Mouse (Mus musculus): ENCODE measurements around the gene Apod. TPM values are rescaled to one million over a fixed set of nuclear protein-coding genes. Genes with fewer than 3 reads are reported as not detected.

The Apod gene
- polyA plus RNA-seq, 1 experiment: 45.5 TPM

- DNase-seq (ENCODE audit: low read depth): no peak
These were observed 32.6 kb downstream of the Apod start for GRCm38 (mm10) chr16:31281981-31282380.

GRCm38 (mm10) chr16:31280176-31280575 lies 34.4 kb downstream of the Apod start:
- DNase-seq (ENCODE audit: low read depth): no peak

GRCm38 (mm10) chr16:31278581-31278980 lies 36.0 kb downstream of the Apod start:
- DNase-seq (ENCODE audit: low read depth): no peak

GRCm38 (mm10) chr16:31278081-31278480 lies 36.5 kb downstream of the Apod start:
- no peak for DNase-seq (ENCODE audit: low read depth)

DNA sequence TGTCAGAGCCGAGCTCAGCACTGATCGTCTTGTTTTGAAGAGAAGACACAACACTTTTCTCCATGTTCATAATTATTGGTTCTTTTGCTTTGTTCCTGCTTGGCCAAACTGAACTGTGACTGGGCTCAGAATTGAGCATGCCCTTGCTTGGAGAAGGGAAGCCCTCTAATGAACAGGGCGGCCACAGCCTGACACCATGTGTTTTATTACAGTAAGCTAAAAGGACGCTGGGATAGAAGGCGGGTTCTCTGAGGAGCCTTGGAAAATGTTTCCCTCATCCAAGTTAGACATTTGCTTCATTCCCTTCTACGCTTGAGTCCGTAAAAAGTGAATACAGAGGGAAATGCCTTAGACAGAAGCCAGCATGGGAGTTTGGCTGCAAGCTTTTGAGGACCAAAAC lies 37.6 kb downstream of the Apod start:
- no peak for DNase-seq (ENCODE audit: low read depth)

- DNase-seq (ENCODE audit: low read depth): no peak
These were observed 38.1 kb downstream of the Apod start for GRCm38 (mm10) chr16:31276539-31276938.

- no peak for DNase-seq (ENCODE audit: low read depth)
These were observed 39.7 kb downstream of the Apod start, which contains the start of gene Ppp1r2 for GRCm38 (mm10) chr16:31274674-31275460. TSS of gene Ppp1r2 (minus strand) at chr16:31275277.

GRCm38 (mm10) chr16:31274084-31274483 lies 40.5 kb downstream of the Apod start:
- DNase-seq (ENCODE audit: low read depth): no peak

DNA sequence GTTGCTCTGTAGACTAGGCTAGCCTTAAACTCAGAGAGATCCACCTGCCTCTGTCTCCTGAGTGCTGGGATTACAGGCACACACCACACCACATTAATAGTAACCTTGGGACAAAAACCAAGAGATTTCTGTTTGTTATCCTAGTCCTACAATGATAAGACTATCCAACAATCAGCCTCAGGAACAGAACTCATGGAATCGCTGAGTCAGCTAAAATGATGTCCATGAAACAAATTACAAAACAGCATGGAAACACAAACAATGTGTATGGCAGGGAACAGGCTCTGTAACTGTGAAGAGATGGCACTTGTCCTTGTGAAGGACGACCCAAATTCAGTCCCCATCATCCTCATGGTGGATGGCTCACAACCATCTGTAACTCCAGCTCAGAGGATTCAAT lies 47.9 kb downstream of the Apod start:
- no peak for DNase-seq (ENCODE audit: low read depth)

DNA sequence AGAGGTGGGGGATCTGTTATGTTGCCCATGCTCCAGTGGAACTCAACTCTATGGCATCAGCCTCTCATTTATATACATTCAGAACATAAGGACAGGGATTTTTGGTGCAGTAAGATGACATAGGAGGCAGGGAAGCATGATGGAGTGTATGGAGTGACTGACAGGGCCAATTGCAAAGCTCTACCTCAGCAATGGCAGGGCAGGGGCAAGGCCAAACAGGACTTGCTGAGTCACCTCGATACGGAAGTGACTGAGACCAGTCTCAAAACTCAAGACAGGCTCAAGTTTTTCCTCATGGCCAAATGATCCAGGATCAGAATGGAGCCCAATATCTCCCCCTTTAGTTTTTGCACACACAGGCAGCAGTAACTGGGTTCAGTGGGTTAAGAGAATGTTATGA lies 58.5 kb downstream of the Apod start:
- no peak for DNase-seq (ENCODE audit: low read depth)

DNA sequence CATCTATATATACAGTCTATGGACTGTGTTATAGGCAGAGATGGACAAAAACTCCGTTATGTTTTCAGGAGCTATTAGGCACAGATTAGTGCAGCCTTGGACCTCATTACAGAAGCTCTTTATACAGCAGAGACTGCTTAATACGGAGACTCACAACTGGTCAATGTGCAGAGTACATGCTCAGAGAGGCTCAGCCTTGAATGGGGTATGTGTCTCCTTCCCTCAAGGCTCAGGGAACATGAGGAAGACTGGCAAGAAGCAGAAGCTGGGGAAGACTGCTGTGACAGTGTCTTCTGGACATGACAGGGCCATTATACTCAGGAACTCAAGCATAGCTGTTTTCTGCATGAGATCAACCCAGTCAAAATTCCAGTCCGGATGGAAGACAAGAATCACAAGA lies 58.9 kb downstream of the Apod start:
- no peak for DNase-seq (ENCODE audit: low read depth)

- DNase-seq (ENCODE audit: low read depth): peak; percentile 42
These were observed 65.2 kb downstream of the Apod start for GRCm38 (mm10) chr16:31249401-31249800.

DNA sequence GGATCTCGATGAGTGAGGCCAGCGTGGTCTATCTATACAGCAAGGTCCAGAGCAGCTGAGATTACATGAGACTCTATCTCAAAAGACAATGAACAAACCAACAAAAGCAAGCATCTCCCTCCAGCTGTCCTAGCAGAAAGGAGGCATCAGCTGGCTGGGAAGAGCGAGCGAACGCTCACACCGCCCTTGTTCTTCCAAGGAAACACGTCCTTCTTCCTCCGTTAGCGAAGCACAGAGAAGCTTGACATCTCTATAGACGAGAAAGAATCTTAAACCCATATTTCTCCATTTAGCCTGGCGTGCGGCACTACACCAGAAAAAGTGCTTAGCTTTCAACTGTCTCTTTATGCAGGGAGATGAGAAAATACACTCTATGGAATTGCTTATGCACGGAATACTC lies 65.9 kb downstream of the Apod start:
- DNase-seq (ENCODE audit: low read depth): no peak

GRCm38 (mm10) chr16:31247442-31247841 lies 67.2 kb downstream of the Apod start:
- DNase-seq (ENCODE audit: low read depth): no peak

Other genes with a start within 250 kb of the Apod start
- gene Xxylt1, start 233.4 kb downstream of the Apod start, polyA plus RNA-seq (2012; rRNA removed): 19.8 and 24.1 TPM in 2 replicates
- gene Acap2, start 113.6 kb downstream of the Apod start, polyA plus RNA-seq (2012; rRNA removed): 11.5 and 13.0 TPM in 2 replicates
- 25.7 and 41.9 TPM in 2 replicates for gene Ppp1r2, start 39.5 kb downstream of the Apod start, polyA plus RNA-seq (2012; rRNA removed)
- gene Bdh1, start 107.5 kb upstream of the Apod start, polyA plus RNA-seq (2012; rRNA removed): 20.6 and 33.9 TPM in 2 replicates

All from gonadal fat pad, adult 2 months (tissue).